Mouse (Mus musculus) kidney, adult 11 months (tissue): ENCODE results near the gene Glcci1.

Experiments
- DNase-seq: peaks from one replicate; pipeline ENCODE4 v3.0.0; 2022

Glcci1 gene

GRCm38 (mm10) chr6:8509551-8509950 is at the start of gene Glcci1:
Glcci1 (plus strand) TSS chr6:8509600.
- DNase-seq, result no peak

GRCm38 (mm10) chr6:8462447-8462846 is 47.0 kb upstream of the Glcci1 start:
- DNase-seq, result no peak

- no peak for DNase-seq
These were observed 44.0 kb upstream of the Glcci1 start for GRCm38 (mm10) chr6:8465388-8465787.

GRCm38 (mm10) chr6:8465985-8466384 is 43.4 kb upstream of the Glcci1 start:
- no peak for DNase-seq

- DNase-seq, result no peak
These were observed 41.6 kb upstream of the Glcci1 start for GRCm38 (mm10) chr6:8467667-8468337.

GRCm38 (mm10) chr6:8469918-8470317 is 39.5 kb upstream of the Glcci1 start:
- no peak for DNase-seq

- no peak for DNase-seq
These were observed 37.3 kb upstream of the Glcci1 start for GRCm38 (mm10) chr6:8472125-8472524.

GRCm38 (mm10) chr6:8472915-8473314 is 36.5 kb upstream of the Glcci1 start:
- DNase-seq, result no peak

GRCm38 (mm10) chr6:8473498-8473897 is 35.9 kb upstream of the Glcci1 start:
- no peak for DNase-seq

GRCm38 (mm10) chr6:8474316-8474715 is 35.1 kb upstream of the Glcci1 start:
- no peak for DNase-seq

GRCm38 (mm10) chr6:8474820-8475219 is 34.6 kb upstream of the Glcci1 start:
- no peak for DNase-seq

GRCm38 (mm10) chr6:8479176-8479575 is 30.2 kb upstream of the Glcci1 start:
- no peak for DNase-seq

GRCm38 (mm10) chr6:8484437-8485275 is 24.7 kb upstream of the Glcci1 start:
- no peak for DNase-seq

GRCm38 (mm10) chr6:8485414-8486175 is 23.8 kb upstream of the Glcci1 start:
- no peak for DNase-seq

GRCm38 (mm10) chr6:8486391-8487043 is 22.9 kb upstream of the Glcci1 start:
- DNase-seq, result no peak

- DNase-seq, result no peak
These were observed 22.2 kb upstream of the Glcci1 start for GRCm38 (mm10) chr6:8487044-8487853.

- DNase-seq, result no peak
These were observed 21.2 kb upstream of the Glcci1 start for GRCm38 (mm10) chr6:8488249-8488648.

- DNase-seq, result no peak
These were observed 20.1 kb upstream of the Glcci1 start for GRCm38 (mm10) chr6:8489266-8489665.

GRCm38 (mm10) chr6:8489938-8490585 is 19.3 kb upstream of the Glcci1 start:
- DNase-seq, result no peak

GRCm38 (mm10) chr6:8492248-8492647 is 17.2 kb upstream of the Glcci1 start:
- DNase-seq, result no peak

GRCm38 (mm10) chr6:8495109-8495826 is 14.1 kb upstream of the Glcci1 start:
- DNase-seq, result no peak
